Mouse (Mus musculus) left cerebral cortex, adult 18-20 months (tissue): Measurements from ENCODE around the gene Il9r. TPM values are rescaled to one million over a fixed set of nuclear protein-coding genes. Genes with fewer than 3 reads are reported as not detected.
"Not testable (repeated sequence)": the region's sequence is repeated elsewhere in the genome, so short reads cannot be mapped to it uniquely, and the experiment has no call there.

Source experiments
- DNase-seq, 2 experiments: peaks; one replicate each; pipeline ENCODE4 v3.0.0; 2021 to 2022; ENCODE audit warnings: low spot score in 2 of 2, mixed read lengths in 1 of 2
- total RNA-seq, 2 experiments: library from RNA; stranded (reverse); gene quantifications; 2 replicates each; pipeline ENCODE4 v1.2.3; 2021

The Il9r gene
- total RNA-seq, 2 experiments from 2014 or later: not detected

DNA sequence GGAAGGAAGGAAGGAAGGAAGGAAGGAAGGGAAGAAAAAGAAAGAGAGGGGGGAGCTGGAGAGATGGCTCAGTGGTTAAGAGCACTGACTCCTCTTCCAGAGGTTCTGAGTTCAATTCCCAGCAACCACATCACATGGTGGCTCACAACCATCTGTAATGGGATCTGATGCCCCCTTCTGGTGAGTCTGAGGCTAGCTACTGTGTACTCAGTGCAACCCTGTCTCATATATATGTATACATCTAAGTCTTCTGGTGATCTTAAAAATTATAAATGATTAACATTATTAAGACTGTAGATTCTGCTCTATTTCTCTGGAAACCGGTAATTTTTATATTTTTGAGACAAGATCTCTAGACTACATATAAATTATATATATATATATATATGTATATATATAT, 913 bp upstream of the Il9r start:
- not testable (repeated sequence) for DNase-seq

DNA sequence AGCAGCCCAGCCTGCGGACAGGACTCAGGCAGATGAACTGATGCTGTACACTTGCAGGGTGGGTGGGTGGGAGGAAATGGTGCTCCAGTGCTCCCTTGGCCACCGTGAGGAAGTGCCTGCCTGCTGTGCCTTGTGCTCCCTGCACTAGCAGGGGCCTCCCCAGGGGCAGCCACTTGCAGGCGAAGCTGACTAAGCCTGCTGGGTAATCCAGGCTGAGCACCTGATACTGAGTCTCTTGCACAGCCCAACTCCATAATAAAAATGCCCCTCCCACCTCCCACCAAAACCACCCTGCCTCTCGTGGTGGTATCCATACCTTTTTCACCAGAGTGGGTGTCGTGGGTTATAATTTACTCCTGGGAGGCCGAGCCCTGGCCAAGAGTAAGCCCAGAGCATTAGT, 849 bp downstream of the Il9r start:
- no peak for DNase-seq

DNA sequence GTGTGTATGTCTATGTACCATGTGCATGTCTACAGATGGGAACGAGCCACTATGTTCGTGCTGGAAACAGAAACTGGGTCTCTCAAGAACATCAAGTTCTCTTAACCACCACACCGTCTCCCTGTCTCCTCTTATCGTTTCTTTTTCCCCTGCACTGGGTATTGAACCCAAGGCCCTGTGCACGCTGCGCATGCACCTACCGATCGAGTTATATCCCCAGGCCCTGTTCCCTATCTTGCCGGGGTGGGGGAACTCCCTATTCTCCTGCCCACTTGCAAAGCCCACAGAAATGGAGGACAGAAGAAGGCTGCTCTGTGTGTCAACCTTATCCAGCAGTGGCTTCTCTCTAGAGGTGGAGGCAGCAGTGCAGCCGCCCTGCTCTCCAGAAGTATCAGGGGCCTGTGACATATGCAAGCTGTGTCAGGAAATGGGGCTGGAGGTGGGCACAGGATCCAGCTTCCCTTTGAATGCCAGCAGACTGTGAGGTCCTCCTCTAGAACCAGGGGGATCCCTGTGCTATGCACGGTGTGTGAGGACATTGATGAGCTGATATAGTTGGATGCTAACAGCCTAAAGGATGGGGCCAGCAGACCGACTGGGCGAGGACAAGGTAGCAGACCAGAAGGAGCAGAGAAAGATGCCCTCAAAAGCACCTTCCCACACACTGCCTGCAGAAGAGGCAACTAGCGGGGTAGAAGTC, 1.7 kb downstream of the Il9r start:
- DNase-seq: no peak

DNA sequence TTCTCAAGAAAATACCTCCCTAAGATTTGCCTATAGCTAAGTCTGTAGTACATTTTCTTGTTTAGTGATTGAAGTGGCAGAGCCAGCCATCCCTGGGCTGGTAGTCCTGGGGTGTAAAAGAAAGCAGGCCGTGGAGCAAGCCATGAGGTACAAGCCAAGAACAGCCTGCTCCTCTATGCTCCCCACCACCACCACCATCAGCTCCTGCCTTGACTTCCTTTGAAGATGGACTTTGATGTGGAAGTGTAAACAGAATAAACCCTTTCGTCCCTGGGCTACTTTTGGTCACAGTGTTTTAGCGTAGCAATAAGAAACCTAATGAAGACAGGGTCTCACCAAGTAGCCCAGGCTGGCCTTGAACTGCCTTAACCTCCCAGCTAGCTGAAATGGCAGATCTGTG, 2.3 kb downstream of the Il9r start:
- DNase-seq: no peak

DNA sequence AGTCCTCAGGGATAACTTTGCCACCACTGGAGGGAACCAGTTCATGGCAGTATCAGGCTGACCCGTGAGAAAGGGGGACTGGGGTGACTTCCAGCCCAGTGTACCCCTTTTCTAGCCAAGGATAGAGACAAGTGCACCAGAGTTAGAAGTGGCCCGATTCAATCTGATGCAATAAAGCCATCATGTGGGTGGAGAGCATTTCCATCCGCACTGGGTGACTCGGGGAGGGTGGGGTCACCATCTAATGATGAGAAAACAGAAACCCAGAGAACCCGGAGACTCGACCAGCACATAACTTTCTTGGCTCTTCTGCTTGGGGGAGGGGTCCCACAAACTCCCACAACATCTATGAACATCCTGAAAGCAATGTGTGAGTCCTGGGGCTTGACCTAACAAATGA, 3.4 kb downstream of the Il9r start:
- no peak for DNase-seq

DNA sequence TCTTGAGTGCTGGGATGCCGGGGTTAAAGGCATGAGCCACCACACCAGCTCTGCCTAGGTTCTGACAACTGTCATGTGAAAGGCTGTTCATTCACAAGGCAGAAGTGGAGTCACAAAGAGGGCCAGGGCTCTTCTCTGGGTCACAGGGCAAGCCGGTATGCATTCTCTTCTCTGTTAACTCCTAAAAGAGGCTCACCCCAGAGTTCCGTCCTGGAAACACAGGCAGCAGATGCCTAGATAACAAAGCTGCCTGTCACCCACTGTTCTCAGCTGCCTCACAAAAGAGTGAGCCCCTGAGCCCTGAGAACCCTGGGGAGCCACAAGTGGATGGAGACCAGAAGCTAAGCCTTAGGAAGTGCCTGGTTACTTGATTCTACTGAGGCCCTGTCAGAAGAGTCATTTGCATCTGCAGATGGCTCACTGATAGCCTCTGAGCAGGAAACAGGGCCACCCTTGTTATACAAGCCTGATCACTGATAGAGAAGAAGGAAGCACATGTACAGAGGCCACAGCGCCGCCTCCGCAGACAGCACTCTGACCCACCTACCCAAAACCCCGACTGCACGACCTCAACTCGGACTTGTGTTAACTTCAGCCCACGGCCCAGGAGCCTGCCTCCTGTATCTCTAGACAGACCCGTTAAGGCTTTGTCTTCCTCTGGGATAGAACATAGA, 4.1 kb downstream of the Il9r start:
- no peak for DNase-seq

DNA sequence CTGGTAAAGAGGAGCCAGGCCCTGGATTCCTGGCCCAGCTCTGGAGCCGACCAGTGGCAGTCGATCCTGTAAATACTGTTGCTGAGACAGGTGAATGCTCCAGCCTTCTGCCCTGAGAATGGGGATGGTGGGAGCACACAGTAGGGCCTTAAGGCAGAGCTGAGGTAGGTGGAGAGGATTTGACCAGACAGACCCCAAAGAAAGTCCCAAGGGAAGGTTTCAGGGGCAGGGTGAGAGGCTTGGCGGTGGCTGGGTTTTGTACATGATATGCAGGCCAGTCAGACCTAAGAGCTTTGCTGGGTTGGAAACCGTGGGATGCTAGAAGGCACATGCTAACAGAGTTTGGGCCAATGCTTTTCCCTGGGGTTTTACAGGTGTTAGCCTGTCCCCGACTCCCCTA, 5.5 kb downstream of the Il9r start:
- no peak for DNase-seq

DNA sequence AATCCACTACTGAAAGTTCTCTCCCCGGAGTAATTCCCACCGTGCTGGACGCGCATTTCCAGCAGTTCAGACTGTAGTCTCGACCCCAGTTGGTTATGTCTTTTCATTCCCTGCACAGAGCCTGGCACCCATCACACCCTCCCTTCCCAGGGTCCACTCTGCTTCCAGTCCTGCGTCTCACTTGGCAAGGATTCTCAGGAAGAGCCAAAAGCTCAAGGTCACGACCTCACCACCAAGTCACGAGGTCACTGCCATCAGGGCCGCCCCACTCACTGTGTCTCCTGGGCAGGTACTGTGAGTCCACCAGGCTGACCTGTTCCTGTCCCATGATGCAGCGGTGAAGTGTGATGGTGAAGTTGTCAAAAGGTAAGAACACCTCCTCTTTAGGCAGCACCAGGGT, 6.0 kb downstream of the Il9r start:
- DNase-seq: no peak

DNA sequence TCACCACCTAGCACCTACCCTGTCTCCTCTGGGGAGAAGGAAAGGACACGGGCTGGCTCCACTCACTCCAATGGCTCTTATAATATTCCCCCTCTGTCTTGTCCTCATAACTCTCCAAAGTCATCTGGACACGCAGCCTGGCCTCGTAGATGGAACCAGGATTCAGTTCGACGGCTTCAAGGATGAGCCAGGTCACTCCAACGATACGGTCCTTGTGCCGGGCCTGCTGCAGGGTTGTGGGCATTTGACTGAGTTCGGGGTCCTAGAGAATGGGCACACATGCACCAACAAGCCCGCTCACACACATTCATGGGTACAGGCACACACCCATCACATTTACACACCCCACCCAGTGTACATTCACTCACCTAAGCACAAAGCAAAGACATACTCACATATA, 6.9 kb downstream of the Il9r start:
- no peak for DNase-seq

DNA sequence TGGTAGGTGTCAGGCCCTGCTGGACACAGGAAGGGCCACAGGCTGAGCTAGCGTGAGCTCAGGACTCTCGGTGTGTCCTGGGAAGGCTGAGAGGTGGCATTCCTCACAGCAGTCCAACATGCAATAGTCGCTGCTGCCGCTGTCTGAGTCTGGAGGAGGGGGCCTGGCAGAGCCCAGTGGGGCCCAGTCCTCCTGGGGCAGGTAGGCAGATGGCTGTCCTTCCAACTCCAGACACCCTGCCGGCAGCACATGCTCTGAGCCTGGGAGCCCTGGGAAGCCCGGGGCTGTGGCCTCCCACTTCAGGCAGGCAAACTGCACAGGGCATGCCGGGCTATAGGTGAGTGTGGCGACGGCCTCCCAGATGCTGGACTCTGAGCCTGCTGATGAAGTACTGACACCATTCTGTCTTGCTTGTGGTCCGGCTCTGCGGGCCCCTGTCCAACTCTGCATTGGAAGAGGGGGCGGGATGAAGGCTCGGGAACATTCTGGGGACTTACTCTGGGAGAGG, 9.4 kb downstream of the Il9r start:
- no peak for DNase-seq

DNA sequence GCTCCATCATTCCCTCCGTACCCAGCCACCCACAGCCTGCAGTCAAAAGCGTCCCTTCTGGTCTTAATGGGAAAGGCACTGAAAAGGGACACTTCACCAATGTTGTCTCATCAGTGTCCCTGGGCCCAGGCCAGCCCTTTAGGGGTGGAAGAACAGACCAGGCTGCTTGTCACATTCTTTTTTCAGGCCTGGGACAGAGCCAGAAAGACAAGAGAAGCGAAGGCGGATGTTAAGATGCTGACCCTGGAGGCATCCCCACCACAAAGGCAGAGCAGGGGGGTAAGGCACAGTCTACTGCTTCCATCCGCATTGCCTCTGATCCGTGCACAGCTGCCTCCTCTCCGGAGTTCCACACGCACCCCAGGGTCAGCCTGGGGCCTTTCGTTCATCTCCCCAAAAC, 10.0 kb downstream of the Il9r start:
- DNase-seq: no peak

DNA sequence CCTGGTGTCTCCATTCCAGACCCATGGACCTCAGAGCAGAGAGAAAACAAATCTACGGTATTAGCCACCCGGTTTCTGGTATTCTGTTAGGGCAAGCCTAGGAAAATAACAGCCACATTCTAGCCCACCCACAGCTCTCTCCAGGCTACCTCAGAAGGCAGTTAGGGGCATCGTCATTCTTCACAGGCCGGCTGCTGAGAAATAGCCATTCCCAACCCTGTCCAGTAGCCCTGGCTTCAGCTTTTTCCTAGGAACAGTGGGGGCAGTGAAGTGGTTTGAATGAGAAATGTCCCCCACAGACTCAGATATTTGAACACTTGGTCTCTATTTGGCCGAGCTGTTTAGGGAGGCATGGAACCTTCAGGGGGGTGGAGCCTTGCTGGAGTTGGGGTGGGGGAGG, 10.6 kb downstream of the Il9r start:
- no peak for DNase-seq

DNA sequence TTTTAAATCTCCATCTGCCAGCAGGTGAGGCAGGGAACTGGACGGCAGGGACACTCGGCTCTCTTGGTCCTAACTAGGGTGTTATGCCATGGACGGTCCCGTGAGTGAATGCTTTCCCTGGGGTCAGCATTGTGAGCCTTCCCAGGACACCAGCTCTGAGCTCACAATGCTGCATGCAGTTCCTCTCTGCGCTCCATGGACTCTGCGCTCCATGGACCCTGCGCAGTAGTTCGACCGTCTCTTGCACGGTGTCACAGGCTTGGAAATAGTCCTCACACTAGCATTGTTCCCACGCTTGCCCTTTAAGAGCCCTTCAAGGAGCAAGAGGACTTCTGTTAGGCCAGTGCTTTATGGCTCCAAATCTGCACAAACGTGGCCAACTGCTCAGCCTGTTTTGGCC, 11.2 kb downstream of the Il9r start:
- DNase-seq: no peak

DNA sequence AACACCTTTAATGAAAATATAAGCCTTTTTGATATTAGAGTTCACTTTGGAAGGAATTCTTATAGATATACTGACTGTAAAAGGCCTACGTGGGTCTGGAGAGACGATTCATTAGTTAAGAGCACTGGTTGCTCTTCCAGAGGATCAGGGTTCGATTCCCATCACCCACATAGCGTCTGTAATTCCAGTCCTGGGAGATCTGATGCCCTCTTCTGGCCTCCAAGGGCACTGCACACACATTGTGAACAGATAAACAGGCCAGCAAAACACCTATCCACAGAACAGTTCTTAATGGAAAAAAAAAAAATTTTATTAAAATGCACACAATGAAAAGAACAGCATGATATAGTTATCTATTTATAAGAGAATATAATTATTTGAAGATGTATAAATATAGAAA, 12.8 kb downstream of the Il9r start:
- DNase-seq: no peak

DNA sequence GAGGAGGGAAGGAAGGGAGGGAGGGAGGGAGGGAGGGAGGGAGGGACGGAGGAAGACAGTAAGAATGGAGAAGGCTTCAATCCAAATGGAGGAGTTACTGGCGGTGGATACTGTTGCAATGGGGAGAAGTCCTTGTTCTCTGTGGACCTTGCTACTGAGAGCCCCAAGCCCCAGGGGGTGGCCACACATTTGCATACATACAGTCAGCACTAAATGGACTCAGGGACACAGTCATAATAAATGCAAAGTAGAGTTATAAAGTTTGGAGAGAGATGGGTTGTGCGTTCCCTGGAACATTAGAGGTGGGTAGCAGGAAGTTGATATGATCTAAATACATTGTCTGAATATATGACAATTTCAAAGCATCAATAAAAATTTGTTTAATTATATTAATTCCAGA, 14.0 kb downstream of the Il9r start:
- no peak for DNase-seq

DNA sequence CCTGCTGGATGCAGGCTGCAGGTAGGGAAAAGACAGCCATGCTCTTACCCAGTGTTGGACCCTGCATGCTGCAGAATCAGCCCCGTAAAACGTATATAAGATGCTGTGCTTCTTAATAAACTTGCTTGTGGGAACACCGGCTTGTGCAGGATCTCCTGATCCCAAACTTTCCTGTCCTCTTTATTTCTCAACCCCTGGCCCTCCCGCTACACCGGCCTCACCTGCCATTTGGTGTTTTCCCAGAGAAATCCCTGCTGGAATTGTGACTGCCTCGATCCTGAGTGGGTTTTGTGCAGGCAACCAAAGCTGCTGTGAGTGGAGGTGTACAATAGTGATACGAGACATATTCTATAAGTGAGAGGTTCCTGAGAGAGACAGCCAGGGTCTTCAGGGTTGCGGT, 15.6 kb downstream of the Il9r start:
- DNase-seq: no peak

DNA sequence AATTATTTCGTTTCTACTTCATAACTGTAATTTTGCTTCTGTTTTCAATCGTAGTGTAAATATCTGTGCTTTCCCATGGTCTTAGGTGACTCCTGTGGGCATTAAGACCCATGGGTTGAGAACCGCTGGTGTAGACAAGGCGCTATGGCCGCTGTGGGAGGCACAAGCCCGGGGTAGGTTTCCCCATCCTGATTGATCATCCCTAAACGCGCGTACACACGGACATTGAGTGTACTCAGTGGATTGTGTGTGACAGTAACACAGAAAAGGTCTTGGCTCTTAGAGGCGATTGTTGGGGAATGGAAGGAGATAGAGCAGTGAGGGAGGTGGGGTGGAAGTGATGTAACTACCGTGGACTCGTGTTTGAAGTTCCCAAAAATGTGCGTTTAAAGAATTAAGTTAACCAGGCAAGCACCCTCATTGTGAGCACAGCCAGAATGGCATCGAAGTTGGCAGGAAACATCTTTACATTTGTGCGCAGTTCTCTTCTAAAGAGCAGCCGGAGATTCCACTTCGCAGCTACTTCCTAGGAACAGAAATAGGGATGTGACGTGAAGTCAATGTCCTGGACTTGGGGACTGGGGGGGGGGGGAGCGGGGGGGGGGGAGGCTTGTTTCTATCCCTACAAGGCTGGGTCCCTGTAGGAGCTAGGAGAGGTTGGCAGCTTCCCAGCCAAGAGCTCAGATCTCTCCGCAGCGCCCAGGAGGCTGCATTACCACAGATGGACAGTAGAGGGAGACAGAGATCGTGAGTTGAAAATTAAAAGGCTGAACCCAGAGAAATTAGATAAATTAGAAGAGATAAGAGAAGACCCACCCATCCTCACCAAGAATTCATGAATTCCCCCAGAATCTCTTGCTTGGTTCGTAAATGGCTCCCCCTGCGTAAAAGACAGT, 17.9 kb downstream of the Il9r start:
- DNase-seq: peak; percentile 89 to 95

DNA sequence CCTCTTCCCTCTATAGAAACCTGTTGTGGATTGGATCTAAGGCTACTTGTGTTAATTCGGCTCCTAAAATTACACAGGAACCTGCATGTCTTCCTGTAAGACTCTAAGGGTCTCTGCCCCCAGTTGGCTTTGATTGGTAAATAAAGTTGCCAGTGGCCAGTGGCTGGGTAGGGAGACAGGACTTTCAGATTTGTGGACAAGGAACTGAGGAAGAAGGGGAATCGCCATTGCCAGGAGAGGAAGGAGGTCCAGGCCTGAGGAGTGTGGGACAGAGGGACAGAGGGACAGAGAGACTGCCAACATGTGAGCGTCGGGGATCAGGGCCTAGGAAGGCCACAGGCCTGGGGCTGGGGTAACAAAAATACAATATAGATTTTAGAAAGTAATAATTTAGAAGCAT, 18.8 kb downstream of the Il9r start:
- DNase-seq: no peak

DNA sequence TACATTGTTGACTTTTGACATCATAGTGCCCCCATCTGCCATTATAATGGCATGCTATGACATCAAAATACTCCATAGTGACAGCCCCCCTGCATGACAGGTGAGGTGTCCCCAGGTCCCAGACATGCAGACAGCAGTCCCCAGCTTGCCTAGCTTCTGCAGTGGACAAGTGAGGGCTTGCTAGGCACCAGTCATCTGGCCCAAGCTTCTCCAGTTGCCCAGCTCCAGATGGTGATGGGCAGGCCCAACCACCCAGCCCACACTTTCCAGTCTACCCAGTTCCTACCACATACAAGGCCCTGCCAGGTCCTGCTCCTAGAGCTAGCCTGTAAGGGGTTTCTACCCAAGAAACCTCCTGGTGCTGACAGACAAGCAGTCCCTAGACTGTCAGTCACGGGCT, 21.6 kb downstream of the Il9r start:
- DNase-seq: no peak

DNA sequence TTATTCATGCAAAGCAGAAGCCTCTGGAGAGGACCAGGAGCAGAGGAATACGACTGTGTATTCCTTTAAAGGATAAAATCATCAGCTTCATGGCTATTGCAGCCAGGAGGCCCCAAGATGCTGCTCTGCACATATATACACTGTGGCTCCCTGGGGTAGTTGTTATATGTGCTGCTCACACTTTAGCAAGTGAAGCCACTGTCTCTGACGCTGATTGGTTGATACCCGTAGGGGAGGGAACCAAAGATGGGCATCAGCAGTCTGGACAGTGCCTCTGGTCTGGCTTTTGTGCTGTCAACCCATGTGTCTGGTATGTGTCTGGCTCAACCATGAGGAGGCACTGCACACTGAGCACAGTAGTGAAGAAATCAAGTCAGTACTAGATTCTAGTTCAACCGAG, 33.4 kb downstream of the Il9r start:
- DNase-seq: no peak

DNA sequence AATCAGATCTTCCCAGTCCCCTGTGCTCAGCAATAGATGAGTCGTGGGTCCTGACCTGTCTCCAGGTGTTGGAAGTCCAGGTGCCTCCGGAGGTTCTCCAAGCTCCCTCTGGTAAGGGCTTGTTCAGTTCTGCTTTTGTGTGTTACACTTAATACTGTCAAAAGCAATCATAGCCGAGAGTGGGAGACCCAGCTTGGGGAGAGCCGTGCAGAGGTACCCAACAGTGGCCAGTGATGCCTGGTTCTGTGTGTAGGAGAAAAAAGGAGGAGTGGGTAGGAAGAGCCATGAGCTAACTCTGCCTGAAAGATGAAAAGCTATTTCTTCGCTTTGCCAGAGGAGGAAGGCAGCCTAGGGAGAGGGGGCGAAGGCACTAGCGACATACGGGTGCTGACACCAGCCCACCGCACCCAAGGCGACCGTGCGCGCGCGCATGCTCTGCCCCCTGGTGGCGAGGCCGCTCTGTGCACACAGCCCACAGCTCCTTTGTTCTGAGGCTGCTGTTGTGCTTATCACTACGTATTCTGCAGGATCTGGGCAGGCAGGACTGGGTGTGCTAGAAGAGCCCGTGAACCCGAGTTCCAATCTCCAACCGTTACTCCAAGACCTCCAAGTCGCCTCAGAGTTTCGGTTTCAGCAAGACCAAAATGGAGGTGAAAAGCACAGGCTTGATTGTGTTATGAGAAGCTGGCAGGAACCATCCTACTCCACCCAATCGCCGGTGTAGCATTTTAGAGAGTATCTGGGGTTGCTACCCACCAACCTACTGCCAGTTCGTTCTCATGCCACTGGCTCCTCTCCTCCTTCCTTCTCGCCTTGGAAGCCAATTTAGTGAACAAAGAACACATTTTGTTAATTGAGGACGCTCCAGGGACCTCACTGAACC, 37.9 kb downstream of the Il9r start:
- DNase-seq: peak; percentile 90 to 93
